Mouse (Mus musculus): ENCODE measurements around the gene 4930523C07Rik. TPM values are rescaled to one million over a fixed set of nuclear protein-coding genes. Genes with fewer than 3 reads are reported as not detected.

Gene 4930523C07Rik
- 12.3 TPM for polyA plus RNA-seq (2014; fragmentation: Illumina TruSeq; extraction: RNeasy Lipid Tissue Mini Kit (QIAGEN cat#74804); ENCODE audit: low read depth, low replicate concordance)

DNA sequence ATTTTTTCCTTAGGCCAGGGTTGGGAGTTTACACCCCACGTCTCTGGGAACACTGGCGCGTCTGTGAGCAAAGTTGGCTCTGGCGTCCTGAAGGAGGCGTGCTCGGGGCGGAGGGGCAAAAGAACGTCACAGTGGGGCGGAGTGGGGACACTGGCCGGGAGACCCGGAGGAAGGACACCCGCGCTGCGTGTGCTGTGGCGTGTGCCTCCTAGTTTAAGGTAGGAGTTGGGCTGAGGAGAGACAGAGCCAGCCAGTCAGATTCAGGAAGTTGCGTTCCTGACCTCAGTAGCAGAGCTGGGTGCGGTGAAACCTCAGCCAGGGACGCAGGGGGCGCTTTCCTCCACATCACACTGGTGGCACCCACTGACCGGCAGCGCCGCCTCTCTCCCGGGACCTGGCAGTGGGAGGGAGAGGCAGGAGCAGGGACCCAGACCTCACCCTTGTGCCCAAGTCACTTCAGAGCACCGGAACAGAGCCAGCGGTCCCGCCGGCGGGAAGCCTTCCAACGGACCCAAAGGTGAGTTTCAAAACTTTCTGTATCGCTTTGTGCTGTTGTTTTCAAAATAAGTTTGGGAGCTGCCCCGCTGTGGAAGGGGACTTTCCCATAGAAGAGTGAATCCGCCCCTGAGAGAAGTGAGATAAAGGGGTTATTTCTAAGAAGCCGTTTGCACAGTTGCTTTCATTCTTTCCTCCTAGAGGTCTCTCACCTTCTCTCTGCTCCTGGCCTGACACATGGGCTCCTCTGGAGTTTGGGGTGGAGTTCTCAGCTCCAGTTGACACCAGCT, at the start of gene 4930523C07Rik:
4930523C07Rik (plus strand) TSS at position 146 of the 785 bp plus-strand sequence.

Other genes starting within 250 kb of the 4930523C07Rik start
- 0.19 TPM for gene Tnn, start 109.2 kb downstream of the 4930523C07Rik start, polyA plus RNA-seq (2014; fragmentation: Illumina TruSeq; extraction: RNeasy Lipid Tissue Mini Kit (QIAGEN cat#74804); ENCODE audit: low read depth, low replicate concordance)
- gene Mrps14, start 150.8 kb downstream of the 4930523C07Rik start, polyA plus RNA-seq (2014; fragmentation: Illumina TruSeq; extraction: RNeasy Lipid Tissue Mini Kit (QIAGEN cat#74804); ENCODE audit: low read depth, low replicate concordance) = 39.0 TPM
- gene Cacybp, start 168.5 kb downstream of the 4930523C07Rik start, polyA plus RNA-seq (2014; fragmentation: Illumina TruSeq; extraction: RNeasy Lipid Tissue Mini Kit (QIAGEN cat#74804); ENCODE audit: low read depth, low replicate concordance) = 172 TPM